Mouse (Mus musculus) liver, adult 2 months (tissue): ENCODE data around the gene Tanc2. TPM values are rescaled to one million over a fixed set of nuclear protein-coding genes. Genes with fewer than 3 reads are reported as not detected.

Experiments used
- DNase-seq: peaks from one replicate; pipeline ENCODE4 v3.0.0-alpha.2; 2011; ENCODE audit warnings: low read depth, low spot score; ENCODE audit errors: extremely low read depth
- H3K27ac ChIP-seq: fragments of 200-500 bp; replicated peaks from 2 replicates; pipeline ENCODE4 v1.5.1; 2012; ENCODE audit warnings: low read depth, mild to moderate bottlenecking, control low read depth, inconsistent platforms, low read length; ENCODE audit not compliant: insufficient read depth
- H3K27me3 ChIP-seq: fragments of 200-500 bp; 2 replicates; pipeline ENCODE4 v1.6.1; 2012; ENCODE audit warnings: mild to moderate bottlenecking, moderate library complexity, low read length, inconsistent platforms; ENCODE audit not compliant: control insufficient read depth, insufficient read depth
- H3K36me3 ChIP-seq: fragments of 200-500 bp; 2 replicates; pipeline ENCODE4 v1.6.1; 2012; ENCODE audit warnings: low read length, inconsistent platforms; ENCODE audit not compliant: control insufficient read depth, insufficient read depth
- H3K4me1 ChIP-seq: fragments of 200-500 bp; 2 replicates; pipeline ENCODE4 v1.6.1; 2011; ENCODE audit warnings: low read length; ENCODE audit not compliant: control insufficient read depth, insufficient read depth
- H3K4me3 ChIP-seq: fragments of 200-500 bp; 2 replicates; pipeline ENCODE4 v1.5.1; 2011; ENCODE audit warnings: low read depth, mild to moderate bottlenecking, control low read depth, low read length, moderate library complexity; ENCODE audit not compliant: insufficient read depth
- H3K79me2 ChIP-seq: fragments of 200-500 bp; 2 replicates; pipeline ENCODE4 v1.6.1; 2012; ENCODE audit warnings: inconsistent platforms, mild to moderate bottlenecking, low read length, moderate library complexity; ENCODE audit not compliant: control insufficient read depth, insufficient read depth
- H3K9ac ChIP-seq: fragments of 200-500 bp; 2 replicates; pipeline ENCODE4 v1.6.1; 2012; ENCODE audit warnings: low read depth, mild to moderate bottlenecking, control low read depth, inconsistent platforms, low read length
- CTCF ChIP-seq: fragments of 200-500 bp; IDR thresholded peaks from 2 replicates; pipeline ENCODE4 v1.5.1; 2011; ENCODE audit warnings: low read depth, low read length, control low read depth
- POLR2A ChIP-seq: fragments of 200-500 bp; IDR thresholded peaks from 2 replicates; pipeline ENCODE4 v1.6.1; 2011; ENCODE audit warnings: low read length, control low read depth; ENCODE audit not compliant: insufficient read depth; ENCODE audit errors: extremely low read depth
- WGBS: fragments of 180-500 bp; shearing (Covaris S2); methylation state at CpG from one replicate; pipeline ENCODE4 v1.1.7; 2018; 5-methylcytosine and 5-hydroxymethylcytosine counted together
- polyA plus RNA-seq: library from polyadenylated mRNA; depleted of rRNA; stranded (reverse); fragments of >200 nt; gene quantifications from 2 replicates; pipeline ENCODE4 v1.2.3, GENCODE M21; 2012
- total RNA-seq: library from RNA; depleted of rRNA; stranded (reverse); fragments of >200 nt; gene quantifications from 2 replicates; pipeline ENCODE4 v1.2.3, GENCODE M21; 2014

Gene Tanc2
- total and polyA plus RNA-seq, 2 experiments, result 0.97 to 2.4 TPM

DNA sequence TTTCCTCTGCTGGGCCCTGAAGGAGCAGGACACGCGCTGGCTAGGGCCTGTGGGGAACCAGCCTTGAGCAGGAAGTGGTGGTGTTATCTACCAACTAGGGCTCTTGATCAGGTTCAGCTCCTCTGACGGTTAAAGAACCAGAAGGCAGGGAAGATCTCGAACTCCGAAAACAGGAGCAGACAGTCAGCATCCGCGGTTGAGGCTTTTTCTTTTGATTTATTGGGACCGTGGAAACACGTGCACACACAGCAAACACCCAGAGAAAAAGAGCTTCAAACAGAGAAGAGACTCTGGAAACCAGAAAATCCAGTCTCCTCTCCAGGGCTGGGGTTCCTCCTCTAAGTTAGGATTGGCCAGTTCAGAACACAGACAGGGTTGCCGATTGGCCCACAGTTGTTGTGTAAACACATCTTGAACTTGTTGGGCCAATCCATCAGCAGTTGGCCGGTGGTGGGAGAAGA is 356.9 kb downstream of the Tanc2 start:
- H3K4me3 ChIP-seq, result no peak overlapping the region
- no peak overlapping the region for H3K27ac ChIP-seq
- peaks cover 3% of the 10 kb centered on the region; the same call in 1 of the 2 replicates for H3K4me1 ChIP-seq
- no peaks in the 10 kb centered on the region for H3K79me2 ChIP-seq
- 53% methylated on average over 11 of the region's 11 CpGs for WGBS
- H3K9ac ChIP-seq, result no peak overlapping the region
- no peaks in the 10 kb centered on the region for H3K36me3 ChIP-seq
- no peaks in the 10 kb centered on the region for H3K27me3 ChIP-seq
- TF ChIP-seq CTCF (no peak), POLR2A (no peak)
- DNase-seq, result no peak

- H3K4me1 ChIP-seq, result peaks cover 3% of the 10 kb centered on the region; the same call in 1 of the 2 replicates
- no peak for DNase-seq
- 82% methylated on average over 2 of the region's 2 CpGs for WGBS
- no peak overlapping the region for H3K9ac ChIP-seq
- H3K4me3 ChIP-seq, result no peak overlapping the region
- H3K27me3 ChIP-seq, result no peaks in the 10 kb centered on the region
- H3K79me2 ChIP-seq, result no peaks in the 10 kb centered on the region
- no peak overlapping the region for H3K27ac ChIP-seq
- no peak for TF ChIP-seq CTCF
- TF ChIP-seq POLR2A, result no peak
- H3K36me3 ChIP-seq, result no peaks in the 10 kb centered on the region
Measured at GRCm38 (mm10) chr11:105948255-105948654, 358.5 kb downstream of the Tanc2 start.

DNA sequence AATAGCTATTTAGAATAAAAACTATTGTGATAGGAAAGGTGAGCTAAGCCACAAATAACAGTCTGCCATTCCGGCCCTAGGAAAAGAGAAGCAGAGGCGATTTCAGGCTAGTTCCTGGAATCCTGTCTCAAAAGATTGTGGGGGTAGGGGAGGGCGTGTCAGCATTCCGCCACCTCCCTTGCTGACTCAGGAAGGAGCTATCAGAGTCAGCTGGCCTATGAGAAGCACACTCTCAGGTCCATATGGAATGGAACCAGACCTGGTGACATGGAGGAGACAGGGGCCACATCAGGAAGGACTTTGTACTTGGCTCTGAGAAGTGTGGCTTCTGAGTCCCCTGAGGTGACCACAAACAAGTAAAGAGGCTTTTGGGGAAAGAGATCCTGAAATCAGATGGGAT is 360.7 kb downstream of the Tanc2 start:
- no peak overlapping the region for H3K27ac ChIP-seq
- no peaks in the 10 kb centered on the region for H3K4me1 ChIP-seq
- WGBS, result 85% methylated on average over 4 of the region's 4 CpGs
- DNase-seq, result no peak
- H3K27me3 ChIP-seq, result no peaks in the 10 kb centered on the region
- no peak overlapping the region for H3K9ac ChIP-seq
- no peak overlapping the region for H3K4me3 ChIP-seq
- no peaks in the 10 kb centered on the region for H3K79me2 ChIP-seq
- H3K36me3 ChIP-seq, result no peaks in the 10 kb centered on the region
- TF ChIP-seq CTCF (no peak), POLR2A (no peak)

DNA sequence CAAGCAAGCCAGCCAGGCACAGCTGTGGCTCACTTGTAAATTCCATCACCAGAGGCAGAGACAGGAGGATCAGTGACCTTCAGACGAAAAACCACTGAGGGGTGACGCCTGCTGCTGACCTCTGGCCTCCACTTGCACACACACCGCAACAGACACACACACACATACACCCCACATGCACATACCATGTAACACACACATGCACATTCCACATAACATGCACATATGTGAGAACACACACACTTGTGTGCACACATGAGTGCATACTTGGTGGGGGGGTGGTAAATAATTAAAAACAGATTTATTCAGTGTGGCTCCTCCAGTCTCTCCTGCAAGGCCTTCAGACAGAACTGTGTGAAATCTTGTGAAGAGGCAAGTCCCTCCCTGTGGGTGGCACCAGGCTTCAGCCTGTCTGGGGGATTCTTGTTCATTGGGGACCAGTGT is 361.8 kb downstream of the Tanc2 start:
- no peak for DNase-seq
- no peak overlapping the region for H3K4me3 ChIP-seq
- H3K79me2 ChIP-seq, result no peaks in the 10 kb centered on the region
- 75% methylated on average over 3 of the region's 3 CpGs for WGBS
- H3K36me3 ChIP-seq, result no peaks in the 10 kb centered on the region
- H3K9ac ChIP-seq, result no peak overlapping the region
- TF ChIP-seq POLR2A (no peak), CTCF (no peak)
- no peaks in the 10 kb centered on the region for H3K27me3 ChIP-seq
- H3K4me1 ChIP-seq, result no peaks in the 10 kb centered on the region
- H3K27ac ChIP-seq, result no peak overlapping the region

DNA sequence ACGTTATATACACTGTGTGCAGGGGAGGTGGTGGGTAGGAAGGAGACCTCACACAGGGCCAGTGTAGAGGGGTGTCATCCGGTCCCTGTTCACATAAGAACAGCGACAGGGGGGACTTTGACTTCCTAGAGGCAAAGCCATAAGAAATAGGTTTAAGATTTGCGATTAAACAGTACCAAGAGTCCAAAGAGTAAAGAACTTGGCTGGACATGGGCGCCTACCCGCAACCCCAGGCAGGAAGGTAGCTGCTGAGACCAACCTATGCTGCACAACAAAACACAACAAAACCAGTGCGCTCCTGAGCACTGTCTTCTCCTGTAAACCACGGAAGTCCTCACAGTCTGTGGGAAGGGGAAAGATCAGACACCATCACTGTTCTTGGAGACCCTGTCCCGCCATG is 362.3 kb downstream of the Tanc2 start:
- no peak overlapping the region for H3K4me3 ChIP-seq
- DNase-seq, result no peak
- no peaks in the 10 kb centered on the region for H3K27me3 ChIP-seq
- no peak overlapping the region for H3K27ac ChIP-seq
- no peaks in the 10 kb centered on the region for H3K36me3 ChIP-seq
- no peak for TF ChIP-seq CTCF
- TF ChIP-seq POLR2A, result no peak
- H3K79me2 ChIP-seq, result no peaks in the 10 kb centered on the region
- WGBS, result 91% methylated on average over 9 of the region's 9 CpGs
- H3K9ac ChIP-seq, result no peak overlapping the region
- H3K4me1 ChIP-seq, result no peaks in the 10 kb centered on the region

DNA sequence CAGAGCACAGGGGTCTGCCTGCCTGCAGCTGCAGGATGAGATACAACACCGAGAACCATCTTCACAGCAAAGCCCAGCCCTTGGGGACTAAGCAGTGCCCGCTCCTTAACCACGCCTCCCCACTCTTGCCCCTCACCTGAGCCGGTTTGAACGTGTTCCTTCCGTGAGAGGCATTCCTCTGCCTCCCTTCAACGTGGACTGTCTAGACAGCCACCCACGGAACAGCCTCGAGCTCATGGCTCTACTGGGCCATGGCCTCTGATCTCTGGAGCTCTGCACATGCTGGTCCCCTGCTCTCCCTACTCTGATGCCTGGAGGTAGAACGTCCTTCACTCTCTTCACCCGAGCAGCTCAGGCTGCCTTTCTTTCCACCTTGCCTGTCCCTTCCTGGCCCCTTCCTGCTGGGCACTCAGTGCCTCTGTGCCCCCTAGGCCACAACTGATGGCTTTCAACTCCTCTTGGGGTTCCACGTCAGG is 363.2 kb downstream of the Tanc2 start, which contains the start of gene Cyb561:
Gene Cyb561, minus strand, starts transcription at position 426 of the 476 bp plus-strand sequence.
- no peaks in the 10 kb centered on the region for H3K36me3 ChIP-seq
- TF ChIP-seq POLR2A (no peak), CTCF (no peak)

More for the DNA sequence above, 363.2 kb downstream of the Tanc2 start, which contains the start of gene Cyb561:
- Histone ChIP-seq H3K27ac (no peak within 1 kb of the TSS), H3K79me2 (no peaks in the 10 kb centered on the region), H3K27me3 (no peaks in the 10 kb centered on the region), H3K4me1 (no peaks in the 10 kb centered on the region), H3K4me3 (no peak within 1 kb of the TSS), H3K9ac (no peak within 1 kb of the TSS)
- no peak for DNase-seq
- 86% methylated on average over 12 of the region's 12 CpGs for WGBS
